Mouse (Mus musculus) T-helper 17 cell (primary cell): ENCODE data around the gene Olfr384.
"Not testable (repeated sequence)": the region's sequence is repeated elsewhere in the genome, so short reads cannot be mapped to it uniquely, and the experiment has no call there.

ENCODE experiments used
- in situ Hi-C, 2 experiments: fragments of 300-600 bp; cut with MboI, MseI; formaldehyde crosslinking; loops; 1 replicate in 1 of 2; 2 replicates in 1 of 2; pipeline ENCODE4 v1.15.1; 2025; ENCODE audit warnings: high pct_unique_total_duplicates in 2 of 2

Olfr384 gene

GRCm38 (mm10) chr11:73598294-73598693 lies at the start of gene Olfr384:
TSS of gene Olfr384 (plus strand) at chr11:73598594.
- in situ Hi-C loops, result no loop called here

DNA sequence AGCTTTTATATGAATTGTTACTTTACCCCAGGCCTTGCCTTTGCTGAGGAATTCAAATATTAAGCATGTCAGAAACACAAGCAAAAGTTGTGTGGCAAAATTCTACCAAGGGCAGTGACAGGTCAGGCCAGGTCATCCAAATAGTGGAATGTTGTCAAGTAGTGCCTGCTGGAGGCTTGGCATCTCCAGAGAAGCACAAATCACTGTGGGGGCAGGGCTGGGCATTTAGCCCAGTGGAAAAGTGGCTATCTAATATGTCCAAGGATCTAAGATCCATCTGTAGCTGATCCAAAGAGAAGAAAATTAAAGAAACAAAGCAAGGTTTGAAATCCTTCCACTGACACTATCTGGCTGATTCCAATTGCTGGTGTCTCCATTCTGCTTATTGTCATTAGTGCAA lies 18.5 kb upstream of the Olfr384 start:
- in situ Hi-C loops, result no loop called here

GRCm38 (mm10) chr11:73583188-73583587 lies 15.2 kb upstream of the Olfr384 start:
- in situ Hi-C loops, result not testable (repeated sequence)

DNA sequence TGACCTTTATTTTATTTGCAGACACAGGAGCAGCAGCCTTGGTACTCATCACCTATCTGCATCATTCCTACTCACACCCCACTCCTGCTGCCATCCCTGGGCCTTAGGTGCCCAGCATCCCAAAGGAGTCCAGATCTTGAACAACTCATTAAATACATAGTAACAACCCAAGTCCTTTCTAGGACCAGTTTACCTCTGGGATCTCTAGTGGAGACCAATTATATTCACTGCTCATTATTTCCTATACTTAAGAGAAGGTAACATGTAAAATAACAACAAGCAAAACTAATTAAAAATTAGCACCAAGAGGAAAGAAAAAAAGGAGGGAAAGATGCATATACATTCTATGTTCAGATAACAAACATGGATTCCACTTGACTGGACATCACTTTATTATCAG lies 5.5 kb upstream of the Olfr384 start, which contains the start of gene Olfr385:
Olfr385 (minus strand) TSS at position 101 of the 400 bp plus-strand sequence.
- in situ Hi-C loops, result no loop called here
